ENCODE assay signal across 18 mouse cellular contexts in genomic region chrX:11929448-11929847, GRCm38 (mm10).
DNase-seq lines count a peak whose midpoint lies in the region; ATAC-seq and TF ChIP-seq lines count a peak whose summit lies in the region.
"Had no signal": no experiment of that assay in that cellular context is flagged by ENCODE, and none has a peak within 500 bp of the region (broad histone marks: within the 10 kb centered on the region; RNA-seq: fewer than 3 reads in every experiment).

No protein-coding gene starts in this region.

- CTCF ChIA-PET in Patski (lab: Charles Lee), result interaction anchor here (0.7 kb wide), 1 partner anchor 320 kb away, joined by 3 read pairs; no protein-coding TSS in a partner anchor

- in situ Hi-C loops in Patski (cut with MboI; ENCODE audit: low pct_unique_long_range_greater_than_20kb), result no loop called here

- H3K27ac ChIP-seq in lung, embryonic 14.5 days (ENCODE audit: low read depth), result no peak overlapping the region
- H3K27ac ChIP-seq: embryonic facial prominence, embryonic 15.5 days; forebrain, embryonic 13.5 days; heart, embryonic 13.5 days; liver, embryonic 12.5 days; midbrain, embryonic 15.5 days; neural tube, embryonic 12.5 days had no signal

- WGBS in lung, embryonic 14.5 days, result 56% methylated on average over 6 of the region's 6 CpGs

- no peak overlapping the region for H3K4me2 ChIP-seq in lung, embryonic 14.5 days
- H3K4me2 ChIP-seq in myocyte (ENCODE audit: low read depth), result peak overlapping the region; percentile 56
- H3K4me2 ChIP-seq: embryonic facial prominence, embryonic 15.5 days; forebrain, embryonic 13.5 days; heart, embryonic 13.5 days; liver, embryonic 12.5 days; midbrain, embryonic 15.5 days; neural tube, embryonic 12.5 days had no signal

- H3K36me3 ChIP-seq in lung, embryonic 14.5 days (ENCODE audit: insufficient read depth), result no peaks in the 10 kb centered on the region
- no peaks in the 10 kb centered on the region for H3K36me3 ChIP-seq in myocyte (ENCODE audit: control insufficient read depth, insufficient read depth)
- H3K36me3 ChIP-seq: embryonic facial prominence, embryonic 15.5 days; heart, embryonic 13.5 days; liver, embryonic 12.5 days; midbrain, embryonic 15.5 days; neural tube, embryonic 12.5 days had no signal

- H3K9ac ChIP-seq in lung, embryonic 14.5 days, result no peak overlapping the region
- H3K9ac ChIP-seq: embryonic facial prominence, embryonic 15.5 days; forebrain, embryonic 13.5 days; heart, embryonic 13.5 days; liver, embryonic 12.5 days; midbrain, embryonic 15.5 days; neural tube, embryonic 12.5 days had no signal

- H3ac ChIP-seq in myocyte (ENCODE audit: control insufficient read depth, insufficient read length), result no peak overlapping the region

- H3K4me1 ChIP-seq in lung, embryonic 14.5 days (ENCODE audit: insufficient read depth), result 0 out of 2 replicates have a peak, but pooled peaks cover 3% of the 10 kb centered on the region
- H3K4me1 ChIP-seq: forebrain, embryonic 13.5 days; liver, embryonic 12.5 days; midbrain, embryonic 15.5 days had no signal

- DNase-seq in embryo, embryonic 11 days, result peak; percentile 31
- DNase-seq in embryo, embryonic 9.5 days (ENCODE audit: extremely low spot score), result no peak
- peak; percentile 37 for DNase-seq in lung, embryonic 14.5 days
- no peak for DNase-seq in lung, postnatal 4 days
- DNase-seq in Patski (ENCODE audit: low read depth, low spot score) (peak; percentile 60), liver (no peak)
- no peak for DNase-seq in right cerebral cortex, postnatal 25 days
- DNase-seq: B cell, adult 2 months; heart, postnatal 36 days; kidney, adult 9 months; thymus, postnatal 36 days had no signal

- H3K27me3 ChIP-seq in lung, embryonic 14.5 days (ENCODE audit: insufficient read depth, low read length), result no peaks in the 10 kb centered on the region
- H3K27me3 ChIP-seq in Patski, result no peaks in the 10 kb centered on the region
- H3K27me3 ChIP-seq in myocyte (ENCODE audit: control insufficient read depth, insufficient read depth, insufficient read length), result no peaks in the 10 kb centered on the region
- H3K27me3 ChIP-seq: forebrain, embryonic 13.5 days had no signal

- H3K79me2 ChIP-seq in myocyte (ENCODE audit: control insufficient read depth, insufficient read depth), result no peaks in the 10 kb centered on the region

- H3K4me3 ChIP-seq in lung, embryonic 14.5 days (ENCODE audit: low read depth, low read length), result no peak overlapping the region
- no peak overlapping the region for H3K4me3 ChIP-seq in myocyte
- H3K4me3 ChIP-seq: embryonic facial prominence, embryonic 15.5 days; forebrain, embryonic 13.5 days; heart, embryonic 13.5 days; liver, embryonic 12.5 days; midbrain, embryonic 15.5 days; neural tube, embryonic 12.5 days had no signal

- ATAC-seq in lung, embryonic 14.5 days (ENCODE audit: insufficient read depth), result no peak
- peak; percentile 86 for ATAC-seq in Patski
- ATAC-seq: forebrain, embryonic 13.5 days; liver, embryonic 12.5 days; midbrain, embryonic 15.5 days had no signal

- POLR2A ChIA-PET in Patski (lab: Charles Lee), result interaction anchor here (0.7 kb wide), 1 partner anchor 716 kb away, joined by 3 read pairs; no protein-coding TSS in a partner anchor

- no peak for TF ChIP-seq CTCF in lung, embryonic 14.5 days (IDR thresholded peaks at IDR 0.05; ENCODE audit: low read depth)
- TF ChIP-seq CTCF in Patski (IDR thresholded peaks at IDR 0.05), result no peak

- TF ChIP-seq POLR2A in myocyte (IDR thresholded peaks at IDR 0.05; ENCODE audit: insufficient read length, low read depth), result no peak

- no peaks in the 10 kb centered on the region for H3K9me3 ChIP-seq in lung, embryonic 14.5 days (ENCODE audit: low read depth, low read length)
- H3K9me3 ChIP-seq: embryonic facial prominence, embryonic 15.5 days; forebrain, embryonic 13.5 days; heart, embryonic 13.5 days; liver, embryonic 12.5 days; midbrain, embryonic 15.5 days; neural tube, embryonic 12.5 days had no signal

TF ChIP-seq in myocyte, 11 proteins besides CTCF, POLR2A, EP300 and RAD21:
- TF ChIP-seq MYOD1 (IDR thresholded peaks at IDR 0.05; ENCODE audit: control insufficient read depth in 1 of 3, insufficient read length in 2 of 3, low read depth in 2 of 3) (peak in 2 of 3 experiments; percentile 84 to 95), TCF3 (IDR thresholded peaks at IDR 0.05; ENCODE audit: insufficient read length, low read depth) (peak; percentile 41), SRF (IDR thresholded peaks at IDR 0.05; ENCODE audit: control insufficient read depth, insufficient read length, low read depth) (peak; percentile 88), REST (IDR thresholded peaks at IDR 0.05; ENCODE audit: insufficient read depth, insufficient read length) (no peak)

Comparison
In these comparisons a context has a peak if more than half of its experiments do, and no peak if none do; other contexts are left out.
1. DNase-seq: peak in embryo, embryonic 11 days (single experiment), lung, embryonic 14.5 days (single experiment) and Patski (single experiment); none in embryo, embryonic 9.5 days (single experiment), lung, postnatal 4 days (0 of 2), right cerebral cortex, postnatal 25 days (single experiment) and liver (single experiment).